Mouse (Mus musculus) forebrain, embryonic 11.5 days (tissue): Measurements from ENCODE around the gene Acp6. TPM values are rescaled to one million over a fixed set of nuclear protein-coding genes. Genes with fewer than 3 reads are reported as not detected.
A peak's percentile ranks its signal among the peaks of the same experiment; 100 is the strongest.

Source experiments
- ATAC-seq: fragments of 200-750 bp; cut with Nextera tagmentation; replicated peaks from 2 replicates; pipeline ENCODE4 v1.8.0; 2017; ENCODE audit warnings: moderate TSS enrichment; ENCODE audit not compliant: low FRiP score
- DNase-seq: peaks from one replicate; pipeline ENCODE4 v3.0.0-alpha.2; 2017; ENCODE audit warnings: low spot score
- H3K27ac ChIP-seq: fragments of 300-500 bp; sonication (generic); 2 replicates; pipeline ENCODE4 v1.5.1; 2014; ENCODE audit warnings: low read depth, low read length
- H3K27me3 ChIP-seq: fragments of 300-500 bp; sonication (generic); 2 replicates; pipeline ENCODE4 v1.6.1; 2014; ENCODE audit warnings: mild to moderate bottlenecking, low read length, mixed read lengths; ENCODE audit not compliant: control insufficient read depth, insufficient read depth
- H3K36me3 ChIP-seq: fragments of 300-500 bp; sonication (generic); 2 replicates; pipeline ENCODE4 v1.6.1; 2014; ENCODE audit warnings: mild to moderate bottlenecking, low read length, moderate library complexity, mixed read lengths; ENCODE audit not compliant: control insufficient read depth, insufficient read depth
- H3K4me1 ChIP-seq: fragments of 300-500 bp; sonication (generic); replicated peaks from 2 replicates; pipeline ENCODE4 v1.6.1; 2014; ENCODE audit warnings: low read length, mixed read lengths; ENCODE audit not compliant: control insufficient read depth, insufficient read depth
- H3K4me2 ChIP-seq: fragments of 300-500 bp; sonication (generic); 2 replicates; pipeline ENCODE4 v1.6.1; 2014; ENCODE audit warnings: low read depth, mild to moderate bottlenecking, low read length, moderate library complexity, mixed read lengths; ENCODE audit not compliant: severe bottlenecking
- H3K4me3 ChIP-seq: fragments of 300-500 bp; sonication (generic); 2 replicates; pipeline ENCODE4 v1.5.1; 2014; ENCODE audit warnings: low read depth, low read length
- H3K9ac ChIP-seq: fragments of 300-500 bp; sonication (generic); 2 replicates; pipeline ENCODE4 v1.6.1; 2014; ENCODE audit warnings: low read length
- H3K9me3 ChIP-seq: fragments of 300-500 bp; sonication (generic); 2 replicates; pipeline ENCODE4 v1.6.1; 2016; ENCODE audit warnings: low read length, mixed read lengths; ENCODE audit not compliant: control insufficient read depth
- WGBS: fragments of 180-500 bp; shearing (Covaris S2); extraction: QIAGEN DNeasy Blood & Tissue Kit; methylation state at CpG from one replicate; pipeline ENCODE4 v1.1.7; 2014; 5-methylcytosine and 5-hydroxymethylcytosine counted together
- polyA plus RNA-seq: library from polyadenylated mRNA; unstranded; fragments of >200 nt; fragmentation: Nextera tagmentation; extraction: Ambion mirVana; gene quantifications from 2 replicates; pipeline ENCODE4 v1.2.1, GENCODE M21; 2014

Gene Acp6
- polyA plus RNA-seq, 1 experiment from 2014 or later: 29.8 TPM

DNA sequence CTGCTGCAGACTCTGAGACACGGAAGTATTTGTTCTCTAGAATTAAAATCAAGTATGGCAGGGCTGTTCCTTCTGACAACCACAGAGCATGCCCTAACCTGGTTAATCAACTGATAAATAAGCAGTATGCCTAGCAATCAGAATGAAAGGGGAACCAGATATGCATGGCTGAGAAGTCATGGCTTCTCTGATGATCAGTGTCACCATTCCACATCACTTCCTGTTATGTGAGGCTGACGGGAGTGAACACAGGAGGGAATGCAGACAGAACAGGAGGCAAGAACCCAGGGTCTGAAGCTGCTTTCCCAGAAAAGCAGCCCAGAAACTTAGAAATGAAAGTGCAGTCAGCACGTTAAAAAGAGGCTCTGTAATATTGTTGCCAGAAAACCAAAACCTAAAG lies 47.9 kb downstream of the Acp6 start:
- Histone ChIP-seq H3K9me3 (no peaks in the 10 kb centered on the region), H3K9ac (no peak overlapping the region), H3K27ac (no peak overlapping the region), H3K4me3 (no peak overlapping the region), H3K4me1 (no peaks in the 10 kb centered on the region), H3K27me3 (no peaks in the 10 kb centered on the region), H3K36me3 (peaks cover 31% of the 10 kb centered on the region), H3K4me2 (no peak overlapping the region)
- ATAC-seq (no peak), DNase-seq (no peak)
- 89% methylated on average over 3 of the region's 3 CpGs for WGBS

DNA sequence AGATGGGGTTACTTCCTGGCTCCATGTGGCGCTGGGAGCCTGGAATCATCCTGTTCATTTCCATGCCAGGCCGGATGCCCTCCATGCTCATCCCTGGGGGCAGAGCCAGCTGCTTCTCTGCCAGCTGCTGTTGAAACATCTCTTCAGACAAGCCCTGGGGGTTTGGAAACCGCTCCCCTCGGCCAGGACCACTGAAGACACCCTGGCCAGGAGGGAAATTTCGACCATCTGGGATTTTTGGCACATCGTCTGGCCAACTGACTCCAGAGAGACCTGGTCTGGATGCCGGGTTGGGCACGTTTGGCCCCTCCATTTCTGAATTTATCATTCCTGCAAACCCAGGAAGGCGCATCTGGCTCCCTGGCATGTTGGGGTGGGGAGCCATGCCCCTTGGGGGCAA lies 50.8 kb downstream of the Acp6 start:
- DNase-seq (no peak), ATAC-seq (no peak)
- Histone ChIP-seq H3K9ac (no peak overlapping the region), H3K4me2 (no peak overlapping the region), H3K4me1 (no peaks in the 10 kb centered on the region), H3K27me3 (no peaks in the 10 kb centered on the region), H3K9me3 (no peaks in the 10 kb centered on the region), H3K36me3 (peaks cover 34% of the 10 kb centered on the region), H3K4me3 (no peak overlapping the region), H3K27ac (no peak overlapping the region)
- WGBS: 95% methylated on average over 9 of the region's 9 CpGs

- no peak overlapping the region for H3K27ac ChIP-seq
- H3K27me3 ChIP-seq: no peaks in the 10 kb centered on the region
- H3K36me3 ChIP-seq: peaks cover 34% of the 10 kb centered on the region
- ATAC-seq (no peak), DNase-seq (no peak)
- no peak overlapping the region for H3K4me2 ChIP-seq
- H3K9ac ChIP-seq: no peak overlapping the region
- H3K4me1 ChIP-seq: no peaks in the 10 kb centered on the region
- no peaks in the 10 kb centered on the region for H3K9me3 ChIP-seq
- no peak overlapping the region for H3K4me3 ChIP-seq
- WGBS: 88% methylated on average over 5 of the region's 5 CpGs
Measured at GRCm38 (mm10) chr3:97211177-97211576, 52.6 kb downstream of the Acp6 start.

- H3K27ac ChIP-seq: no peak overlapping the region
- H3K27me3 ChIP-seq: no peaks in the 10 kb centered on the region
- H3K9me3 ChIP-seq: no peaks in the 10 kb centered on the region
- H3K4me1 ChIP-seq: no peaks in the 10 kb centered on the region
- no peak overlapping the region for H3K4me3 ChIP-seq
- no peak overlapping the region for H3K9ac ChIP-seq
- 97% methylated on average over 10 of the region's 10 CpGs for WGBS
- H3K4me2 ChIP-seq: no peak overlapping the region
- DNase-seq (no peak), ATAC-seq (no peak)
- H3K36me3 ChIP-seq: peaks cover 29% of the 10 kb centered on the region
Measured at GRCm38 (mm10) chr3:97213871-97214270, 55.3 kb downstream of the Acp6 start.

- no peak overlapping the region for H3K4me2 ChIP-seq
- H3K27ac ChIP-seq: no peak overlapping the region
- DNase-seq (no peak), ATAC-seq (no peak)
- H3K27me3 ChIP-seq: no peaks in the 10 kb centered on the region
- no peaks in the 10 kb centered on the region for H3K9me3 ChIP-seq
- no peak overlapping the region for H3K9ac ChIP-seq
- no peak overlapping the region for H3K4me3 ChIP-seq
- H3K36me3 ChIP-seq: peaks cover 26% of the 10 kb centered on the region
- 87% methylated on average over 1 of the region's 1 CpGs for WGBS
- no peaks in the 10 kb centered on the region for H3K4me1 ChIP-seq
Measured at GRCm38 (mm10) chr3:97214439-97214838, 55.9 kb downstream of the Acp6 start.

- Histone ChIP-seq H3K9me3 (no peaks in the 10 kb centered on the region), H3K36me3 (peaks cover 19% of the 10 kb centered on the region; the same call in 1 of the 2 replicates), H3K27ac (no peak overlapping the region), H3K4me1 (no peaks in the 10 kb centered on the region), H3K27me3 (no peaks in the 10 kb centered on the region), H3K4me3 (no peak overlapping the region), H3K9ac (no peak overlapping the region), H3K4me2 (no peak overlapping the region)
- no peak for DNase-seq
- ATAC-seq: no peak
- WGBS: 78% methylated on average over 3 of the region's 3 CpGs
Measured at GRCm38 (mm10) chr3:97215526-97215925, 56.9 kb downstream of the Acp6 start.

GRCm38 (mm10) chr3:97223261-97223660 lies 64.7 kb downstream of the Acp6 start:
- no peak overlapping the region for H3K27ac ChIP-seq
- H3K9ac ChIP-seq: no peak overlapping the region
- no peak overlapping the region for H3K4me2 ChIP-seq
- 87% methylated on average over 9 of the region's 9 CpGs for WGBS
- no peak overlapping the region for H3K4me3 ChIP-seq
- H3K9me3 ChIP-seq: no peaks in the 10 kb centered on the region
- ATAC-seq (no peak), DNase-seq (no peak)
- peaks cover 3% of the 10 kb centered on the region; the same call in 1 of the 2 replicates for H3K36me3 ChIP-seq
- H3K4me1 ChIP-seq: no peaks in the 10 kb centered on the region; the same call in 1 of the 2 replicates
- H3K27me3 ChIP-seq: no peaks in the 10 kb centered on the region

DNA sequence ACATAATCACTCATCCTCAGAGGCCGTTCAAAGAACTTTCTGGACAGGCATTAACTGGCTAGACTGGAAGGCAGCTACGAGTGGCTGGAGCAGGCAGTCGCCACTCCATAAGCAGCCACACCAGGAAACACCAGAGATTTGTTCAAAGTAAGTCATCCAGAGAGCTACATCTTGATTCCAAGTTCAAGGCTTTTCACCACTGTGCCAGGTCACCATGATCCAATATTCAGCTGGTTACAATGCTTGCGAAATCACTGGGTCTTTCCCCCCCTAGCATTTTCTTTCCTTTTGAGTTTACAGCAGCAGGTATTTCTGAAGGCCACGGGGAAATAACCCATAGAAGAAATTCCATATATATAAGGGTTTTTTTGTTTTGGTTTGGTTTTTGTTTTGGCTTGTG lies 66.7 kb downstream of the Acp6 start:
- Histone ChIP-seq H3K9me3 (no peaks in the 10 kb centered on the region), H3K27ac (no peak overlapping the region), H3K4me2 (no peak overlapping the region), H3K27me3 (no peaks in the 10 kb centered on the region), H3K4me3 (no peak overlapping the region), H3K9ac (no peak overlapping the region), H3K4me1 (no peaks in the 10 kb centered on the region; the same call in 1 of the 2 replicates), H3K36me3 (no peaks in the 10 kb centered on the region; the same call in 1 of the 2 replicates)
- DNase-seq: no peak
- no peak for ATAC-seq
- 80% methylated on average over 5 of the region's 5 CpGs for WGBS

DNA sequence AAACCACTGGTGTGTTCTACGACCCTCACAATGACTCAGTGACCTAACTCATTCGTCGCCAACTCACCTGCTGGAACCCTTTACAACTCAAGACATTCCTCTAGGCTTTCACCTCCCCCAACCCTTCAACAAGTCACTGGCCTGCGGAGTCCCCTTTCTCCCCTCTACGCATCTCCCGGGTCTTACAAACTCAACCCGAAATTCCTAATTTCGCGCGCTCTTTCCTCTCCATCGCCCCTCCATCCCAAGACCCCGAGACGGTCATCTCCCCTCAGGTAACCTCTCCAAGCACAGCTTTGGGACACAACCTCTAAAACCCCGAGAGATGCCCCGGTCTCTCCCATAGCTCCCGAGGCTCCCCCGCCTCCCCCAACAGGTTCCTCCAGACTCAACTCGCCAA lies 68.1 kb downstream of the Acp6 start:
- no peaks in the 10 kb centered on the region; the same call in 1 of the 2 replicates for H3K36me3 ChIP-seq
- H3K4me1 ChIP-seq: no peaks in the 10 kb centered on the region; the same call in 1 of the 2 replicates
- no peak for DNase-seq
- peak overlapping the region; percentile 76 for H3K4me2 ChIP-seq
- H3K9me3 ChIP-seq: no peaks in the 10 kb centered on the region; the same call in 1 of the 2 replicates
- H3K4me3 ChIP-seq: peak overlapping the region; percentile 80
- peak overlapping the region; percentile 91 for H3K9ac ChIP-seq
- 1% methylated on average over 18 of the region's 18 CpGs for WGBS
- no peaks in the 10 kb centered on the region for H3K27me3 ChIP-seq
- H3K27ac ChIP-seq: peak overlapping the region; percentile 88
- peak; percentile 47; the same call in 1 of the 2 replicates for ATAC-seq
